Mouse (Mus musculus) fibroblast of lung, adult 2 months (primary cell): Measurements from ENCODE around the gene Cebpzos.

Experiments used
- DNase-seq: peaks from one replicate; pipeline ENCODE4 v3.0.0-alpha.2; 2011; ENCODE audit warnings: low read depth

Gene Cebpzos

DNA sequence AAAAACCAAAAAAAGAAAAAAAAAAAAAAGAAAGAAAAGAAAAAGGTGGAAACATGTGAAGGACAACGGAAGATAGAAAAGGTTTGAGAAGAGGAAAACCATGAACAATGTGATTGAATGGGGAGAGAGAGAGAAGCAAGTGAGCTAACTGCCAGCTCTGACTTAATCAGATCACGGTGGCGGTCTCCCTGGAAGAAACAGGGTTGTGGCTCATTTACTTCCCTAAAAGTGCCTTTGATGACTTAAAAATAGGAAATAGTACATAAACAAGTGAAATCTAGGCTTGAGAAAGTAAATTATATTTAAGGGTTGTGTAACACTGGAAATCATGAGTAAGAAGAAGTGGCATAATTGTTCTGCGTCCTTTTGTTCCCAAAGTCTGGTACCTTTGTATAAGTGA, 22.6 kb downstream of the Cebpzos start:
- no peak for DNase-seq

DNA sequence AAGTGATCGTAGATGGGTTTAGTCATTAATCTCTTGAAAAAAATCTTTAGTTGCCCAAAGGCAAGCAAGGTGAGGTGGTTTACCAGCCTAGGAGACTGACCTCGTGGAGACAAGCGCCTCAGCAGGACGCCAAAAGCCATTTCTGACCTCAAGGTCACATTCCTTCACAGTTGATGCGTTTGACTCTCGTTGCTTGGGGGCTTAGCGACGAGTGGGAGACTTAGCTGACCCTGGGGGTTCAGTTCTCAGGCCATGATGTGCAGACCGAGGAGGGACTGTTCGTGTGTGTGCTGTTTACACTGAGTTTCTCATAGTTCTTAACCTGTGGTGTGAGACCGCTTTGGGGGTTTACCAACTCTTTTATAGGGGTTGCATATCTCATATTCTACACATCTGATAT, 26.3 kb downstream of the Cebpzos start:
- DNase-seq = no peak

DNA sequence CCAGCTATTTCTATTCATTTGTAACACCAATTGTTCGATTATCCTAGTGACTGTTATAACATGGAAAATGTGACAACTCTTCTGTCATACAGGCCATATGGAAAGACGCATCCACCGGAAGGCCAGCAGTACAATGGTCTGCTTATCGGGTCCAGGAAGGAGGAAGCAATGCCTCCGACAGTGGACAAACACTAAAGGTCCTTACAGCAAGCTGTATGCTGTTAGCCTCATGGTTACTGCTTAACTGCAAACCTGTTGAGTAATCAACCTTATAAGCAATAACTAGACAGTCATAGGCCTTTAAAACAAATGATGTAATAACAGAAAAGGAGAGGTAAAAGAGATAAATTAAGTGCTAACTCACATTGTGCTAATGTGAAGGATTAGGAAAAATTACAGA, 34.9 kb downstream of the Cebpzos start:
- DNase-seq = no peak

DNA sequence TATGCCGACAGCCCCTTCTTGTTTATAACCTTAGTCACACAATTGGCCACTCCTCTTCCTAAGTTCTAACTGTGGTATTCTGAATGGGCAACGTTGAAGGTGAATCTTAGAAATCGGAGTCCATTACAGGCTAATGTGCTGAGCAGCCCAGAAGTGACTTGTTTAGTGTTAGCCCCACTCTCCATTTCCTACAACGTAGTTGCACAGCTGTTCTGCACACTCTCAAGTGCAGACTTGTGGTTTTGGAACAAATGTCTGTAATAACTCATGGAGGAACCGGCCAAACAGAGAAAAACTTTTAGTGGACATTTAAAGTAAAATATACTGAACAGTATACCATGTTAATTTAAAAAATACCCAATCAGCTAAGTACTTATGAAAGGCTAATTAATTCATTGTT, 35.8 kb downstream of the Cebpzos start:
- no peak for DNase-seq

DNA sequence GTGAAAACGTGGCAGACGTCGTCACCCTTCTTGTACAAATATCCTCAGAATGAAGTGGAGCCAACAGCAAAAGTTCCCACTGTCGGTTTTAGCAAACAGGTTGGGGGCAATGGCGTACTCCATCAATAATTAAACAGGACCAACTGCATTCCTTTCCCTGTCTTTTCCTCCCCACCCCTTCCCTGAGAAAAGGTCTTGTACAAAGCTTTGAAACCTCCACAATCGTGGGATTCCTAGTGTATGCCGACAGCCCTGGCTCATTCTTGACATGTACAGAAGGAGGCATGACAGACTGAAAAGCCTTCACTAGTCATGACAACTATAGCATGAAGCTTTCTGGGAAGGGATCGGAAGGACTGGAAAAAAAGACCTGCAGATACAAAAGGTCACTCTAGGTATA, 36.9 kb downstream of the Cebpzos start:
- DNase-seq = no peak

DNA sequence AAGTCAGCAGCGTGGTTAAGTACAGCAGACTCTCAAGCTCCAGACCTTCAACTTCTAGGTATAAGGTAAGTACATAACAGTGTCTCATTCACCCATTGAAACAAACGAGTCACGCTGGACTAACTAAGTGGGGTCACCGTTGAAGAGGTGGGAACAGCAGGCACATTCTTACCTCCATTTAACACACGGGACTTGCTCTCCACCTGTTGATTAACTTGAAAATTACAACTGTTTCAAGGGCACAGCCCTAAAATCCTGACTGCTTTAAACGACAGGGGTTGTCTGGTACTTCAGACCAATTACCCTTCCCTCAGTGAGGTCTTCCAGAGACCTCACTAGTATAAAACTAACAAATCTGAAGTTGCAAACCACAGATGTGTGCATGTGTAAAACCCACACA, 43.2 kb downstream of the Cebpzos start:
- DNase-seq = no peak

DNA sequence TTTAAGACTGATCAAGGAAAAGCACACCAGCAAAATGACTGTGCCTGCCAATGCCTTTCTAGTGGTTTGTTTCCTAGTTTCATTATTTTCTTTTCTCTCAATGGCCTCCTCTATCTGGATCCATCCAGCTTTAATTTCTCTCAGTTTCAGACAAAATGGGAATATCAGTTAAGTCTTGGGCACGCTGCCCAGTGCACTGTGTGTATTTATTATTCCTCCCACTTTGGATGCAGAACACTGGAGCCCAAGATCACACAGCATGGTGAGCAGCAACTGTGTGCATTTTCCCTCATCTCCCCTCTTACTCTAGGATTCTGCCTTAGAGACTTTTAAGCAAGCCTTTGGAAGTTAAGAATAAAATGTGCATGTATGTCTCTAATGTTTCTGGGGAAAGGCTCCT, 48.1 kb downstream of the Cebpzos start:
- DNase-seq = no peak

DNA sequence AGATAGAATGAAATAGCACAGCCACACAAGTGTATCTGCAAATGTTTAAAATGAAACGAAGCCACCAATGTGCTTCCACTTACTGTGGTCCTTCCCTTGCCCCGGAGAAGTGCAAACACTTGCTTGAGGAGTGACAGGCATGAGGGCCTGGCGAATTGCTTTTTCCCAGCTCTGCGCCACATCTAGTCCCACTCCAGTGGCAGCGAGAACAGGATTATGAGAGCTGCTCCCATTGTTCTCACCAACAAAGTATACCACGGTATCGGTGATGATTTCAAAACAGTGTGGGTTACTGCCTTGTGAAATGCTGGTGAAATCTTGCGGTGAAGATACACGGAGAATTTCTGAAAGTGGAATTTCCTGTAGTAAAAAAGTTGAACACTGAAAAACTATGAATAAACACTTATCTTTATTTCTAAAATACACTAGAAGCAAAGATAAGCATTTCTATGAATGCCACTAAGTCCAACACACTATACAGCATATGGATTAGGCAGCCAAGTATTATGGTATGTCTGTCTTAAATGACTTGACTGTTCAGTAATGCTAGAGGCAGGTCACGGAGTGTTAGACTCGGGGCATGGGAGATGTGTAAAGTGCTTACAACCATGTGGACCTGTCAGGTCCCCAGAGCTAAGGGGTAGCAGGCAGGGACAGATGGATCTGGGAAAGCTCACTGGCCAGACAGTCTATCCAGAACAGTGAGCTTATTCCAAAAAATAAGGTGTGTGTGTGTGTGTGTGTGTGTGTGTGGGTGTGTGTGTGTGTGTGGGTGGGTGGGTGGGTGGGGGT, 50.0 kb downstream of the Cebpzos start:
- DNase-seq = no peak

DNA sequence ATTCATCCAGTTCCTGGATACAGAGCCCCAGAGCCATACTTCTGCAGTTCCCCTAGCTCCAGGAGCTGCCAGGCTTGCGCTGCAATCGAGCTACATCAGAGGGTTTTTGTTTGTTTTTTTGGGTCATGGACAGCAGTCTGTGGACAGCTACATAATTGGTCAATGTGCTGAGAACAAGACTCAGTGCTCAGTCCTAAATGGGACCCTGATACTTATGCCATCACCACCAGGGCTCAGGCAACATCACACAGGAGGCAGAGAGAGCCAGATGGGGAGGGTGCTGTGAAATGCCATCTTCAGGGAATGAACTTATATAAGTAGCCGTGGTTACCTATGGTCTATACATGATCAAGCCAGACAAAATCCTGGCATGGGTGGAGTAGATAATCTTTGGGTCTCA, 52.2 kb downstream of the Cebpzos start:
- no peak for DNase-seq
